Comparison of ENCODE assay signal across 8 mouse cellular contexts in genomic region chr13:14063013-14063941, GRCm38 (mm10). TPM values are rescaled to one million over a fixed set of nuclear protein-coding genes. Genes with fewer than 3 reads are reported as not detected.
DNase-seq lines count a peak whose midpoint lies in the region; ATAC-seq lines count a peak whose summit lies in the region.

TSS of gene Arid4b (plus strand) at chr13:14063232.
TSS of gene Ggps1 (minus strand) at chr13:14063488.

- under 1% methylated on average over 59 of the region's 64 CpGs for WGBS in lung, embryonic 16.5 days

- peak; percentile 99 for DNase-seq in MEL-GATA-1-ER (ENCODE audit: extremely low read depth, low read depth)
- peak; percentile 95 for DNase-seq in cerebellum, adult 8-10 months
- peak; percentile 98 for DNase-seq in forelimb bud, embryonic 11.5 days (ENCODE audit: low read depth, low spot score)
- peak; percentile 96 for DNase-seq in layer of hippocampus, adult 9-10 months (ENCODE audit: low spot score)
- peak; percentile 79 for DNase-seq in ovary, postnatal 10 days (ENCODE audit: low spot score)
- peak; percentile 88 to 94 for DNase-seq in thymus, postnatal 10 days (ENCODE audit: low spot score in 2 of 2)

- peaks cover 11% of the 10 kb centered on the region for H3K4me1 ChIP-seq in lung, embryonic 16.5 days (replicated peaks; ENCODE audit: control insufficient read depth, insufficient read depth, low read length)

- no peaks in the 10 kb centered on the region for H3K9me3 ChIP-seq in lung, embryonic 16.5 days (ENCODE audit: control insufficient read depth, low read length)

- peak within 1 kb of the TSS; percentile 99 for H3K27ac ChIP-seq in lung, embryonic 16.5 days (ENCODE audit: low read length)

- peak; percentile 93 for ATAC-seq in hematopoietic stem cell, adult 5-6 weeks (replicated peaks in 1 of 2; ENCODE audit: insufficient read depth in 1 of 2, low FRiP score in 2 of 2, low TSS enrichment in 1 of 2, low read depth in 1 of 2, poor library complexity in 2 of 2, severe bottlenecking in 2 of 2)
- ATAC-seq in lung, embryonic 16.5 days (ENCODE audit: low read depth) = peak; percentile 98

- H3K4me3 ChIP-seq in lung, embryonic 16.5 days (ENCODE audit: low read length) = peak within 1 kb of the TSS; percentile 97

- peak within 1 kb of the TSS; percentile 98 for H3K9ac ChIP-seq in lung, embryonic 16.5 days (ENCODE audit: low read length)

- H3K4me2 ChIP-seq in lung, embryonic 16.5 days (ENCODE audit: low read depth, low read length) = peak within 1 kb of the TSS; percentile 85

- H3K27me3 ChIP-seq in lung, embryonic 16.5 days (ENCODE audit: control insufficient read depth, insufficient read depth, low read depth, low read length) = no peaks in the 10 kb centered on the region

- H3K36me3 ChIP-seq in lung, embryonic 16.5 days (ENCODE audit: control insufficient read depth, insufficient read depth, low read length) = 0 out of 2 replicates have a peak, but pooled peaks cover 2% of the 10 kb centered on the region

RNA-seq across cellular contexts. Expression of gene Arid4b, which starts in this region (rescaled TPM):
- 65.1 and 74.0 TPM in 2 replicates for total RNA-seq in hematopoietic stem cell, adult 5-6 weeks (2017)
- 62.5 and 64.1 TPM in 2 replicates for polyA plus RNA-seq in lung, embryonic 16.5 days (2015; fragmentation: Nextera tagmentation; extraction: Ambion mirVana)

RNA-seq across cellular contexts. Expression of gene Ggps1, which starts in this region (rescaled TPM):
- total RNA-seq in hematopoietic stem cell, adult 5-6 weeks (2017) = 40.1 and 45.9 TPM in 2 replicates
- polyA plus RNA-seq in lung, embryonic 16.5 days (2015; fragmentation: Nextera tagmentation; extraction: Ambion mirVana) = 44.5 and 49.5 TPM in 2 replicates

Comparison
In these comparisons a context has a peak if more than half of its experiments do, and no peak if none do; other contexts are left out.
1. Peak in every context shown above with its lines: DNase-seq, ATAC-seq, H3K4me3 ChIP-seq and H3K27ac ChIP-seq.